Mouse (Mus musculus) limb, embryonic 12.5 days (tissue): Measurements from ENCODE around the gene Tox3. TPM values are rescaled to one million over a fixed set of nuclear protein-coding genes. Genes with fewer than 3 reads are reported as not detected.

Source experiments
- ATAC-seq: fragments of 200-750 bp; cut with Nextera tagmentation; 2 replicates; pipeline ENCODE4 v1.8.0; 2017; ENCODE audit warnings: low read depth, moderate TSS enrichment; ENCODE audit not compliant: insufficient number of reproducible peaks, insufficient read depth, low FRiP score, low TSS enrichment
- H3K27ac ChIP-seq: fragments of 300-500 bp; sonication (generic); 2 replicates; pipeline ENCODE4 v1.5.1; 2016; ENCODE audit warnings: mild to moderate bottlenecking, moderate library complexity
- H3K27me3 ChIP-seq: fragments of 300-500 bp; sonication (generic); 2 replicates; pipeline ENCODE4 v1.6.1; 2016; ENCODE audit warnings: mild to moderate bottlenecking, moderate library complexity
- H3K36me3 ChIP-seq: fragments of 300-500 bp; sonication (generic); 2 replicates; pipeline ENCODE4 v1.6.1; 2016; ENCODE audit warnings: mild to moderate bottlenecking, moderate library complexity
- H3K4me1 ChIP-seq: fragments of 300-500 bp; sonication (generic); replicated peaks from 2 replicates; pipeline ENCODE4 v1.6.1; 2016
- H3K4me2 ChIP-seq: fragments of 300-500 bp; sonication (generic); 2 replicates; pipeline ENCODE4 v1.6.1; 2016; ENCODE audit warnings: mild to moderate bottlenecking, moderate library complexity
- H3K4me3 ChIP-seq: fragments of 300-500 bp; sonication (generic); replicated peaks from 2 replicates; pipeline ENCODE4 v1.5.1; 2016; ENCODE audit warnings: mild to moderate bottlenecking
- H3K9ac ChIP-seq: fragments of 300-500 bp; sonication (generic); replicated peaks from 2 replicates; pipeline ENCODE4 v1.6.1; 2016; ENCODE audit warnings: mild to moderate bottlenecking, moderate library complexity
- H3K9me3 ChIP-seq: fragments of 300-500 bp; sonication (generic); 2 replicates; pipeline ENCODE4 v1.6.1; 2016; ENCODE audit warnings: mild to moderate bottlenecking, moderate library complexity
- WGBS: fragments of 180-500 bp; shearing (Covaris S2); methylation state at CpG from one replicate; pipeline ENCODE4 v1.1.7; 2016; 5-methylcytosine and 5-hydroxymethylcytosine counted together
- polyA plus RNA-seq: library from polyadenylated mRNA; unstranded; fragments of >200 nt; fragmentation: Nextera tagmentation; extraction: Ambion mirVana; gene quantifications from 2 replicates; pipeline ENCODE4 v1.2.1, GENCODE M21; 2016

Gene Tox3
- polyA plus RNA-seq, 1 experiment from 2014 or later = 10.4 TPM

DNA sequence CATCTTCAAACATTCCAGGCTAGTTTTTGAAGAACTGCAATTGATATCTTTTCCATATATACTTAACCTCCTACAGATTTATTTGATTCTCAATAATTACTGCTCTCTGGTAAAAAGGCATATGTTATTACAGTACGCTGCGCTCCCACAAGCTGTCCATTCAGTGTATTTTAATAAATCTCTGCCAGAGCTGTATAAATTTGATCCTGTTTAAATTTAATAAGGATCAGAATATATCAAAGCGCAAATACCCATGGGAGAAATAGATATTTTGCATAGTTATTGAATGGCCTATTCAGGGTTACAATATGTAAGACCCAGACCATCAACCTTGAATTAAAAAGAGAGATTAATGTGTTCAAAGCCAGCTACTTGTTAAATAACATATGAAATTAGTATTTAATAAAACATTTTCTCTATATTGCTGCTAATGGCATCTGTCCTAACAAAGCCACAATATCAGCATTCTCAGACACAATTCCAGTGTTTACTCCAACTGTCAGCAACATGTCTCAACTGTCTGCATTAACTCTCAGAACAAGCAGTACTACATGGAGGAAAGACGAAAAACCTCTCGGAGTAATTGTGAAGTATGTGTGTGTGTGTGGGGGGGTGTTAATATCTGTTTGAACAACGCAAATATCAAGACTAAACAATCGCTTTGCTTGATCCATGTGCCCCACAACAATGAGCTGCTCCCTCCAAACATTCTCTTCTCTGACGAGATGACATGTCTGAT is 25.3 kb downstream of the Tox3 start:
- 72% methylated on average over 8 of the region's 8 CpGs for WGBS
- Histone ChIP-seq H3K4me3 (no peak overlapping the region), H3K9ac (no peak overlapping the region), H3K4me1 (peaks cover 7% of the 10 kb centered on the region), H3K36me3 (no peaks in the 10 kb centered on the region), H3K27ac (no peak overlapping the region), H3K27me3 (peaks cover 6% of the 10 kb centered on the region), H3K4me2 (no peak overlapping the region), H3K9me3 (no peaks in the 10 kb centered on the region)
- ATAC-seq = no peak

DNA sequence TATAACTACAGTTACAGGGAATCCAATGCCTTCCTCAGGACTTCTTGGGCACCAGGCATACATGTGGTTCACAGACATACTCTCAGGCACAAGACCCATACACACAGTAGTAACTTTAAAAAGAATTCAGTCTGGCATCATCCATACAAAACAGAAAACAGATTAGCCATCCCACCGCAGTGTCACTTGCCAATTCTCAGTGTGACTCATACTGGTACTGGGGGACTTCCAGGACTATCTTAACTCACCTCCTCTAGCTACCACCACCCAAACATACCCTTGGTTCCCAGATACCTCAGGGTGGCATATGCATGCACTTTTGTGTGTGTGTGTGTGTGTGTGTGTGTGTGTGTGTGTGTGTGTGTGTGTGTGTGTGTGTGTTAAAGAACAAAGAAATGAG is 26.9 kb downstream of the Tox3 start:
- Histone ChIP-seq H3K27ac (no peak overlapping the region), H3K27me3 (peaks cover 6% of the 10 kb centered on the region), H3K36me3 (no peaks in the 10 kb centered on the region), H3K4me2 (no peak overlapping the region), H3K9ac (no peak overlapping the region), H3K9me3 (no peaks in the 10 kb centered on the region), H3K4me3 (no peak overlapping the region), H3K4me1 (peaks cover 7% of the 10 kb centered on the region)
- ATAC-seq = no peak
- WGBS = 92% methylated on average over 1 of the region's 1 CpGs

DNA sequence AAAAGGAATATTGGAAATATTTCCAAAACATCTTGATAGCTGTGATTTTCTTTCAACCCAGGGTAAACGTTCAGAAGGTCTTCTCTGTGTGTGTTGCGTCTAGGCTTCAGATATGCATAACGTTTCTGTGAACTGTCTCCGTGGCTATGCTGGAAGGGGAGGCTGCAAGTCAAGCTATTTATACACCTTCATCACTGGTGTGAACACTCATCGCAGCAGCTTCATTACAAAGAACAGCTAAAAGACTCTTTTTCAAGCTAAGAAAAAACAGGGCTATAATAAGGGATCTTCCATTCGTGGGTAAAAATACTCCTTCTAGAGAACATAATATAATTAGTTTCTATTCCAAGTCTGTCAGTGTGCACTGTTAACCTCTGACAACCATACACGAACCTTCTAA is 33.8 kb downstream of the Tox3 start:
- H3K9ac ChIP-seq = no peak overlapping the region
- H3K27me3 ChIP-seq = no peaks in the 10 kb centered on the region
- H3K9me3 ChIP-seq = no peaks in the 10 kb centered on the region
- no peaks in the 10 kb centered on the region; the same call in 1 of the 2 replicates for H3K36me3 ChIP-seq
- no peak for ATAC-seq
- no peak overlapping the region for H3K27ac ChIP-seq
- H3K4me1 ChIP-seq = no peaks in the 10 kb centered on the region
- H3K4me2 ChIP-seq = no peak overlapping the region
- H3K4me3 ChIP-seq = no peak overlapping the region
- WGBS = 90% methylated on average over 7 of the region's 7 CpGs

DNA sequence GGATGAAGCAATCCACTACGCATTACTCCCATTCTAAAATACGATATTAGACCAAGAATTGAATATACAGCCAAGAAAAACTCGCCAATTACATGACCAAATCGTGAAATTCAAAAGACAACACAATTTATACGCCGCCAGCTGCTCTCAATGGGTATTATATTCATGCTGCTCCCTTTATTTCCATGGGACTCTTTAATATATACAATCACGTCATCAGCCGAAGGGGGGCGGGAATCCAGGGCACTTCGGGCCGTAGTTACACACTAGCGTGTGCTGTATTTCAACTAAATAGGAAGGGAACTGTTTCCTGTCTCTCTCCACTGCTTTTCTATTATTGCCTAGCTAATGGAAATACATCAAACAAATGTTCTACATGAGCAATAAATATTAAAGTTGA is 45.2 kb downstream of the Tox3 start:
- ATAC-seq = no peak
- Histone ChIP-seq H3K4me2 (no peak overlapping the region), H3K27me3 (no peaks in the 10 kb centered on the region), H3K4me3 (no peak overlapping the region), H3K4me1 (peaks cover 31% of the 10 kb centered on the region), H3K27ac (no peak overlapping the region), H3K9me3 (peaks cover 9% of the 10 kb centered on the region; the same call in 1 of the 2 replicates), H3K36me3 (peaks cover 4% of the 10 kb centered on the region), H3K9ac (no peak overlapping the region)
- WGBS = 69% methylated on average over 12 of the region's 12 CpGs

DNA sequence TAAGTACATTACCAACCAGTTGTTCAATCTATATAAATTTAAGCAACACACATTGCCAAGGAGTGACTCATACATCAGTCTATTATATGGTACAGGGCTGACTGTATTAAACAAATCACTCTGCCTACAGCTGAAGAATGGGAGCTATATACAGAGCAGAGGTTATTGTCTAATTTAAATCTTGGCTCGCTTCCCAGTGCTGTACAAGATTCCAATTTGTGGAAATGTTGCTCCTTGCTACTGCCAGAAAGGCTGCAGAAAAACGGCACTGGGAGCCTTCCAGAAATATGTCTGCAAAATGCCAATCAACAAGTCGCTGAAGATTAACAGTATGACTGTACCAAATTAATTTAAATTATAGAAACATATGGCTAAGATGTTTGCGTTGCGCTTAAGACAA is 45.9 kb downstream of the Tox3 start:
- peaks cover 4% of the 10 kb centered on the region for H3K36me3 ChIP-seq
- H3K9me3 ChIP-seq = peaks cover 9% of the 10 kb centered on the region; the same call in 1 of the 2 replicates
- peaks cover 31% of the 10 kb centered on the region for H3K4me1 ChIP-seq
- 45% methylated on average over 5 of the region's 5 CpGs for WGBS
- H3K4me2 ChIP-seq = no peak overlapping the region
- peak; percentile 98 for ATAC-seq
- peak overlapping the region; percentile 87 for H3K27ac ChIP-seq
- H3K4me3 ChIP-seq = no peak overlapping the region
- no peaks in the 10 kb centered on the region for H3K27me3 ChIP-seq
- no peak overlapping the region for H3K9ac ChIP-seq

DNA sequence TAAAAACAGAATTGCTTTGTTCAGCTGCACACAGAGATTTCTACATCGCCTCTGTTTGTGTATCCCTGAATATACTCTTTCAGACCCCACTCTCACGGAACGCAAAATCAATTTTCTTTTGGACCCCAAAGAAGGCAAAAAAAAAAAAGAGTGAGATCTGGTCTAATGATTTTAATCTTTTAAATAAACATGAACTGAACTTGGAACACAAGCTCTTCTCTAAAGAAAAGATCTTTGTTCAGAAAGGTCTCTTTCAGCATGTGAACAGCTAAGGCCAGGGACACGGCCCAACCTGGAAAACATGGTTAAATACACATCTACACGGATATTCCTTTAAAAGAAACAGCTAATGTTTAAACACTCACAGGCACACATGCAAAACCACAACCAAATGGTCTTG is 46.6 kb downstream of the Tox3 start:
- no peak for ATAC-seq
- H3K4me2 ChIP-seq = no peak overlapping the region
- H3K4me3 ChIP-seq = no peak overlapping the region
- peak overlapping the region; percentile 87 for H3K27ac ChIP-seq
- WGBS = 61% methylated on average over 5 of the region's 5 CpGs
- H3K9me3 ChIP-seq = peaks cover 5% of the 10 kb centered on the region; the same call in 1 of the 2 replicates
- H3K4me1 ChIP-seq = peaks cover 31% of the 10 kb centered on the region
- no peaks in the 10 kb centered on the region for H3K27me3 ChIP-seq
- peaks cover 2% of the 10 kb centered on the region for H3K36me3 ChIP-seq
- no peak overlapping the region for H3K9ac ChIP-seq

DNA sequence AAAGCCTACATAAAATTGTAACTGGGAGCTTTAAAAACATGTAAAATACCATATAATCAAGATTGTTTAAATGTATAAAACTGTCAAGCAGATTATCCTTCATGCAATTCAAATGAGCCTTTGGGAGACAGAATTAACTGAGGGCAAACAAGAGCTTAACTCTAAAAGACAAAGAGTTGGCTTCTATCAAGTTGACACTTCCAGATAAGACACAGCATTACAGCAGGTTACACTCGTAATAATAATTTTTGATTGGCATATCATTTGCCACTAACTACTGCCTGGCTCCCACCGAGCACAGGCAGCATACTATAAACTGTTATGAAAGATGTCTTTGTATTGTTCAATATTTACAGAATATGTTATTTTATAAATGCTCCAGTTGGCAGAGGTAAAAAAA is 47.2 kb downstream of the Tox3 start:
- no peak overlapping the region for H3K4me2 ChIP-seq
- no peak overlapping the region for H3K27ac ChIP-seq
- 64% methylated on average over 2 of the region's 2 CpGs for WGBS
- no peaks in the 10 kb centered on the region for H3K36me3 ChIP-seq
- no peaks in the 10 kb centered on the region for H3K9me3 ChIP-seq
- no peak overlapping the region for H3K9ac ChIP-seq
- H3K27me3 ChIP-seq = no peaks in the 10 kb centered on the region
- H3K4me3 ChIP-seq = no peak overlapping the region
- no peak for ATAC-seq
- H3K4me1 ChIP-seq = peaks cover 31% of the 10 kb centered on the region

DNA sequence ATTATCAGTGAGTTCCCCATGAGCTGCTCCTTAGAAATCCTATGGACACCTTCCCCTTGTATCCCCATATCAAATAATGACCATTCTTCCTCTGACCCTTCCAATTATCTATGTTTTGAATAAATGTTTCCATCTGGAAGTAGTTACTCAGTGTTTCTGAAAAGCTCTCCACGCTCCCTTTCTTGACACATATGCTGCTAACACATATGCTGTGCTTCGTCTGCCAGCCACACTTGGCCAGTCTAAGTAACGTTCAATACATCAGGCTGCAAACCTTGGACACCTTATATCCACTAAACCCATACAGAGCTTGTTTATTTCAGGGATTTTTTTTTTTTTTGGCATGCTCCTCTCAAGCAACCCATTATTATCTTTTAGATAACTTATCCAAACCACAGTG is 54.1 kb downstream of the Tox3 start:
- H3K27ac ChIP-seq = no peak overlapping the region
- no peak overlapping the region for H3K4me3 ChIP-seq
- no peaks in the 10 kb centered on the region for H3K9me3 ChIP-seq
- WGBS = 64% methylated on average over 3 of the region's 3 CpGs
- no peaks in the 10 kb centered on the region for H3K4me1 ChIP-seq
- no peaks in the 10 kb centered on the region for H3K36me3 ChIP-seq
- H3K27me3 ChIP-seq = no peaks in the 10 kb centered on the region
- ATAC-seq = no peak
- no peak overlapping the region for H3K4me2 ChIP-seq
- no peak overlapping the region for H3K9ac ChIP-seq

DNA sequence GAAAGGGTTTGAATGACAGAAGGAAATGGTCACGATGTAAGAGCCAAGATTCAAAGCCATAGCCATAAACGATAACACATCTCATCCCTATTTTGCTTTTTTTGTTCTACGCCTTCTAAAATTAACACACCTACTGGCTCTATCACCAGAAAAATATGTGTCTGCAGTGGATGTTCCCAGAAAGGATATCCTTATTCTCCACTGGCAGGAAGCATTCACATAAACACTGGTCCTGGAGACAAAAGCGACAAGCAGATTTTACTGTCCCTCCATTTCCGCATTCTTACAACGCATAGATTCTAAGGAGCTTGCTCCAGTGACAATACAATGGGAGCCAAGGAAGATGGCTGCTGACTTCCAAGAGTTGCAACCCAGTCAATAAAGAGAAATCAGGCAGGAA is 57.3 kb downstream of the Tox3 start:
- H3K9me3 ChIP-seq = no peaks in the 10 kb centered on the region
- H3K36me3 ChIP-seq = no peaks in the 10 kb centered on the region
- H3K4me3 ChIP-seq = no peak overlapping the region
- no peak overlapping the region for H3K27ac ChIP-seq
- ATAC-seq = no peak
- H3K9ac ChIP-seq = no peak overlapping the region
- no peaks in the 10 kb centered on the region for H3K4me1 ChIP-seq
- H3K27me3 ChIP-seq = no peaks in the 10 kb centered on the region
- 95% methylated on average over 6 of the region's 6 CpGs for WGBS
- no peak overlapping the region for H3K4me2 ChIP-seq

DNA sequence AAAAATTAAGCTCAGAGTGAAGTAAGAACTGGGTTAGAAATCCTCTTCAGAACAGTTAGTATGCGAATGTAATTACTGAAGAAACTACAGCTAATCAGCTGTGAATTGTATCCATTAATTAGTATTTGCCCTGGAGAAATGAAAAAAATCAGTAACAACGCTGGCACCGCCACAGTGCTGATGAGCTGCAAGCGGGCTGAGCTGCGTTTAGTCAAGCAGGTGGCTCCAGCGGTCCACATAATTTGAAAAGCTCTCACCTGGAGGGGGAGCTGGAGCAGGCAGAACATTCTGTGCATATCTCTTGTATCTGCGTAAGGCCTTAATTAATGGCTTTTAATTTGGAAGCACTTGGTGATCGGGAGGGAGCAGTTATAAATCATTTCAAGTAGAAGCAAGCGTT is 71.4 kb downstream of the Tox3 start:
- H3K27me3 ChIP-seq = no peaks in the 10 kb centered on the region
- no peak overlapping the region for H3K4me3 ChIP-seq
- no peak overlapping the region for H3K9ac ChIP-seq
- H3K9me3 ChIP-seq = no peaks in the 10 kb centered on the region
- H3K36me3 ChIP-seq = no peaks in the 10 kb centered on the region
- peaks cover 6% of the 10 kb centered on the region; the same call in 1 of the 2 replicates for H3K4me1 ChIP-seq
- no peak overlapping the region for H3K27ac ChIP-seq
- WGBS = 73% methylated on average over 9 of the region's 9 CpGs
- no peak overlapping the region for H3K4me2 ChIP-seq
- ATAC-seq = no peak

DNA sequence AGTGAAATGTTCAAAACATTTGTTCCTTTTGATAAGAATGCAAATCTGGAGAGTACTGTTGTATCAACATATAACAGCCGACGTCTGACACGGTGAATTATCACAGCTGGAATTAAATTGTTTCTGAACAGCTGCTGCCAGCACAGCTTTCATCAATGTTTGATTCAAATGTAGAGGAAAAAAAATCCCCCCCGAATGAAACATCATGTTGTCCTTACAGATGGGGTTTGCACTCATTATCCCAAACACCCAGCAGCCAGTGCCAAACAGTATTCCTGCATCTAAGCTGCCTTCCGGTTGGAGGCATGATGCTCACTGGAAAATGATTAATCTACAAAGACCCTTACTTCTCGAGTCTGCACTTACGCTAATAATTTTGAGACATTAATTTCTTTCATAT is 75.0 kb downstream of the Tox3 start:
- peaks cover 10% of the 10 kb centered on the region for H3K4me1 ChIP-seq
- H3K27me3 ChIP-seq = no peaks in the 10 kb centered on the region
- H3K4me2 ChIP-seq = no peak overlapping the region
- H3K9me3 ChIP-seq = no peaks in the 10 kb centered on the region
- no peak overlapping the region for H3K4me3 ChIP-seq
- H3K27ac ChIP-seq = no peak overlapping the region
- H3K36me3 ChIP-seq = no peaks in the 10 kb centered on the region
- no peak overlapping the region for H3K9ac ChIP-seq
- WGBS = 77% methylated on average over 7 of the region's 7 CpGs
- ATAC-seq = no peak

DNA sequence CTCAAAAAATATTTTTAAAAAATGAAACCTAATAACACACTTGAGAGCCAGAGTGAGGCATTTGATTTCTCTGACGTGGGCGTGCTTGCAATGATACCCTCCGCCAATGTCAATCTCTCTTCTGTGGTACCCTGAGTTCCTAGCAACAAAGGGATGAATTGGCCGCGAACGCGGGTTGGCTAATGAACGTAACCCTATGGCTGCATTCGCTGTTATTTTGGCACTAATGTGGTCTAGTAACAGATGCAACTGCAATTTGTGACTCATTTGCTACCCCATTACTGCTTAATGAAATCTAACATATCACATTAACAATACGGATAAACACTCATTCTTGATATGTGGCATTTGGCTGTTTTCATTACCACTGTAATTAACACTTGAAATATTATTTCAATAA is 76.2 kb downstream of the Tox3 start:
- Histone ChIP-seq H3K4me1 (peaks cover 10% of the 10 kb centered on the region), H3K9ac (no peak overlapping the region), H3K27me3 (no peaks in the 10 kb centered on the region), H3K4me2 (no peak overlapping the region), H3K36me3 (no peaks in the 10 kb centered on the region), H3K4me3 (no peak overlapping the region), H3K27ac (no peak overlapping the region), H3K9me3 (no peaks in the 10 kb centered on the region)
- ATAC-seq = no peak
- 90% methylated on average over 10 of the region's 10 CpGs for WGBS
